Mouse (Mus musculus): ENCODE data around the gene Ms4a5. TPM values are rescaled to one million over a fixed set of nuclear protein-coding genes. Genes with fewer than 3 reads are reported as not detected.

The Ms4a5 gene
- polyA plus RNA-seq, 1 experiment, result not detected

- no peaks in the 10 kb centered on the region for H3K27me3 ChIP-seq (ENCODE audit: control insufficient read depth, insufficient read depth, insufficient read length)
- H3K4me3 ChIP-seq (ENCODE audit: insufficient read depth, poor library complexity, severe bottlenecking), result no peak overlapping the region
- TF ChIP-seq USF1 (IDR thresholded peaks at IDR 0.05; ENCODE audit: low read depth) (no peak), FOSL1 (IDR thresholded peaks at IDR 0.05; ENCODE audit: insufficient read depth, low read length, poor library complexity, severe bottlenecking) (no peak), MYOG (IDR thresholded peaks at IDR 0.05; ENCODE audit: control insufficient read depth, extremely low read depth, insufficient read length) (no peak), MAX (IDR thresholded peaks at IDR 0.05) (no peak), MYOD1 (IDR thresholded peaks at IDR 0.05; ENCODE audit: control insufficient read depth, insufficient read length, low read depth) (no peak), CTCF (IDR thresholded peaks at IDR 0.05; ENCODE audit: control insufficient read depth, insufficient read depth, insufficient read length) (no peak), CEBPB (IDR thresholded peaks at IDR 0.05; ENCODE audit: low read depth) (no peak)
- no peaks in the 10 kb centered on the region for H3K79me2 ChIP-seq (ENCODE audit: control insufficient read depth, insufficient read depth)
- no peaks in the 10 kb centered on the region for H3K79me3 ChIP-seq (ENCODE audit: low read depth)
- no peaks in the 10 kb centered on the region for H3K36me3 ChIP-seq (ENCODE audit: control insufficient read depth, insufficient read depth)
- no peak overlapping the region for H3ac ChIP-seq (ENCODE audit: control insufficient read depth, insufficient read length, low read depth)
These were observed 41.1 kb downstream of the Ms4a5 start for GRCm38 (mm10) chr19:11242560-11242959.

DNA sequence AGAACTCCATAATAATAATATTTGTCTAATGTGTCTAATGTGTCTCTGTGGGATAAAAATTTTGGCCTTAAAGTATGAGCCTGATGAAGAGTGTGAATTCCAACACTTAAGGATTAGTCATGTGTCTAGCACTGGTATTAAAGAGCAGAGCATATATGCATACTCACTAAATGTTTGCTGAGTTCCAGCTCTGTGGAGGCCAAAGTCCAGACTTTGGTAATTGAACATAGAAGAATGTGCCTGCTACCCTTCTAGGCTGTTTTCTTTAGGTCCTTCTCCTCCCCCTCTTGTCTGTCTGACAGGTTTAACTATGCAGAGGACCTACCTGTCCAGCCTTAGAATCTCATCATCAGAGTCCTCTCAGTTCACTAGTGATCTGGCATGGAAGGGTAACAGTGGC is 47.9 kb downstream of the Ms4a5 start:
- H3K79me2 ChIP-seq (ENCODE audit: control insufficient read depth, insufficient read depth), result no peaks in the 10 kb centered on the region
- no peak for TF ChIP-seq MYOG (IDR thresholded peaks at IDR 0.05; ENCODE audit: control insufficient read depth, extremely low read depth, insufficient read length)
- TF ChIP-seq CEBPB (IDR thresholded peaks at IDR 0.05; ENCODE audit: low read depth), result no peak
- TF ChIP-seq CTCF (IDR thresholded peaks at IDR 0.05; ENCODE audit: control insufficient read depth, insufficient read depth, insufficient read length), result no peak
- no peak for TF ChIP-seq MAX (IDR thresholded peaks at IDR 0.05)
- H3K27me3 ChIP-seq (ENCODE audit: control insufficient read depth, insufficient read depth, insufficient read length), result no peaks in the 10 kb centered on the region
- H3K36me3 ChIP-seq (ENCODE audit: control insufficient read depth, insufficient read depth), result no peaks in the 10 kb centered on the region
- no peaks in the 10 kb centered on the region for H3K79me3 ChIP-seq (ENCODE audit: low read depth)
- no peak overlapping the region for H3K4me3 ChIP-seq (ENCODE audit: insufficient read depth, poor library complexity, severe bottlenecking)
- H3ac ChIP-seq (ENCODE audit: control insufficient read depth, insufficient read length, low read depth), result no peak overlapping the region

DNA sequence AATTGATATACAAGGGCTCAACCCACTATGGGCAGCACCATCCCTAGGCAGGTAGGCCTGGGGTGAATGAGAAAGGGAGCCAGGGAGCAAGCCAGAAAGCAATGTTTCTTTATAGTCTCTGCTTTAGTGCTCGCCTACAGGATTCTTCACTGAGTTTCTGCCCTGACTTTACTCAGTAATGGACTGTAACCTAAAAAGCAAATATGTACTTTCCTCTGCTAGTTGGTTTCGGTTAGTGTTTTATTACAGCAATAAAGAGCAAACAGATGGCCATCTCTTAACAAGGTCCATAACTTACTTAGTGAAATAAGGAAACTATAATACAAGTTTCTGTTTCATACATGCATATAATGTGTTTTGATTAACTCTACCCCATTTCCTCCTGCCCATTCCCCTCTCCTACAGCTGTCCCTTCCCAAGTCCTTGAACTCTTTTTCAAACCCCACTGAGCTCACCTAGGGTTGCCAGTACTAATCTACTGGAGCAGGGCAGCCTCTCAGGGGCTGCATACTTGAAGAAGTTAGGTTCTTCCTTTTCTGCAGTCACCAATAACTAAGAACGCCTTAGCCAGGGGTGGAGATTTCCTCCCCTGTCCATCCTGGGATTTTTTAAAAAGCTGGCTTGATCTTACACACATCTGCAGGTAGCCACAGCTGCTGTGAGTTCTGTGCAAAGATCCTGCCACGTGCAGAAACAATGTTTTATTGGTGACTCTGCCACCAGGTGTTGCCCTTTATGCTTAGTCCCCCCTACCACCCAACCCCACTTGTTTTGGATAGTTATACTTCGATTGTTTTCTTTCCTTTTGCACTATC is 48.5 kb downstream of the Ms4a5 start:
- H3ac ChIP-seq (ENCODE audit: control insufficient read depth, insufficient read length, low read depth), result no peak overlapping the region
- no peaks in the 10 kb centered on the region for H3K27me3 ChIP-seq (ENCODE audit: control insufficient read depth, insufficient read depth, insufficient read length)
- no peaks in the 10 kb centered on the region for H3K36me3 ChIP-seq (ENCODE audit: control insufficient read depth, insufficient read depth)
- no peak for TF ChIP-seq FOSL1 (IDR thresholded peaks at IDR 0.05; ENCODE audit: insufficient read depth, low read length, poor library complexity, severe bottlenecking)
- no peak for TF ChIP-seq CEBPB (IDR thresholded peaks at IDR 0.05; ENCODE audit: low read depth)
- no peak for TF ChIP-seq USF1 (IDR thresholded peaks at IDR 0.05; ENCODE audit: low read depth)
- TF ChIP-seq MAX (IDR thresholded peaks at IDR 0.05), result no peak
- TF ChIP-seq CTCF (IDR thresholded peaks at IDR 0.05; ENCODE audit: control insufficient read depth, insufficient read depth, insufficient read length), result no peak
- TF ChIP-seq MYOD1 (IDR thresholded peaks at IDR 0.05; ENCODE audit: control insufficient read depth, insufficient read length, low read depth), result no peak
- no peak for TF ChIP-seq MYOG (IDR thresholded peaks at IDR 0.05; ENCODE audit: control insufficient read depth, extremely low read depth, insufficient read length)
- no peaks in the 10 kb centered on the region for H3K79me3 ChIP-seq (ENCODE audit: low read depth)
- H3K79me2 ChIP-seq (ENCODE audit: control insufficient read depth, insufficient read depth), result no peaks in the 10 kb centered on the region
- H3K4me3 ChIP-seq (ENCODE audit: insufficient read depth, poor library complexity, severe bottlenecking), result no peak overlapping the region

GRCm38 (mm10) chr19:11234244-11234643 is 49.4 kb downstream of the Ms4a5 start:
- Histone ChIP-seq H3K27me3 (ENCODE audit: control insufficient read depth, insufficient read depth, insufficient read length) (no peaks in the 10 kb centered on the region), H3ac (ENCODE audit: control insufficient read depth, insufficient read length, low read depth) (no peak overlapping the region), H3K36me3 (ENCODE audit: control insufficient read depth, insufficient read depth) (no peaks in the 10 kb centered on the region), H3K79me3 (ENCODE audit: low read depth) (no peaks in the 10 kb centered on the region), H3K79me2 (ENCODE audit: control insufficient read depth, insufficient read depth) (no peaks in the 10 kb centered on the region), H3K4me3 (ENCODE audit: insufficient read depth, poor library complexity, severe bottlenecking) (no peak overlapping the region)
- TF ChIP-seq MYOG (IDR thresholded peaks at IDR 0.05; ENCODE audit: control insufficient read depth, extremely low read depth, insufficient read length) (no peak), CTCF (IDR thresholded peaks at IDR 0.05; ENCODE audit: control insufficient read depth, insufficient read depth, insufficient read length) (no peak), CEBPB (IDR thresholded peaks at IDR 0.05; ENCODE audit: low read depth) (no peak), MYOD1 (IDR thresholded peaks at IDR 0.05; ENCODE audit: control insufficient read depth, insufficient read length, low read depth) (no peak), MAX (IDR thresholded peaks at IDR 0.05) (no peak), FOSL1 (IDR thresholded peaks at IDR 0.05; ENCODE audit: insufficient read depth, low read length, poor library complexity, severe bottlenecking) (no peak), USF1 (IDR thresholded peaks at IDR 0.05; ENCODE audit: low read depth) (no peak)

DNA sequence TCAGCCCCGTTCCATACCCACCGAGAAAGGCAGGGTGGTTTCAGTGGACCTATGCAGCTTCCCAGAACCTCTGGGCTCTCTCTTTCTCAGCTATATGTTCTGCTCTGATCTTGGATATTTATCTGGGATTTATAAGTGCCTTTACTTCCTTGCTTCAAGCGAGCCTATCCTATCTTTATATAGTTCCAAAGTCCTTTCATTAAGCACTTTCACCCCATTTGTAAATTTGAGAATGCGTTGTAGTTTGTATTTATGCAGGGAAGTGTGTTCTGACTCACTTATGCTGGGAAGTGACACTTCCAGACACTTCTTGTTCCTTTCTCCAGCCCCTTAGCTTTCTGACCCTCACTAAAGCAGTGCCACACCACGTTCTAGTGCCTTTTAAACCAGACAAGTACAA is 51.3 kb downstream of the Ms4a5 start, which contains the start of gene Ms4a12:
TSS of gene Ms4a12 (minus strand) at position 101 of the 400 bp plus-strand sequence.
- Histone ChIP-seq H3K79me2 (ENCODE audit: control insufficient read depth, insufficient read depth) (no peaks in the 10 kb centered on the region), H3K4me3 (ENCODE audit: insufficient read depth, poor library complexity, severe bottlenecking) (no peak within 1 kb of the TSS), H3K79me3 (ENCODE audit: low read depth) (no peaks in the 10 kb centered on the region), H3ac (ENCODE audit: control insufficient read depth, insufficient read length, low read depth) (no peak within 1 kb of the TSS), H3K27me3 (ENCODE audit: control insufficient read depth, insufficient read depth, insufficient read length) (no peaks in the 10 kb centered on the region), H3K36me3 (ENCODE audit: control insufficient read depth, insufficient read depth) (no peaks in the 10 kb centered on the region)
- no peak for TF ChIP-seq CTCF (IDR thresholded peaks at IDR 0.05; ENCODE audit: control insufficient read depth, insufficient read depth, insufficient read length)
- no peak for TF ChIP-seq CEBPB (IDR thresholded peaks at IDR 0.05; ENCODE audit: low read depth)
- TF ChIP-seq MAX (IDR thresholded peaks at IDR 0.05), result no peak
- TF ChIP-seq USF1 (IDR thresholded peaks at IDR 0.05; ENCODE audit: low read depth), result no peak
- TF ChIP-seq MYOG (IDR thresholded peaks at IDR 0.05; ENCODE audit: control insufficient read depth, extremely low read depth, insufficient read length), result no peak
- no peak for TF ChIP-seq MYOD1 (IDR thresholded peaks at IDR 0.05; ENCODE audit: control insufficient read depth, insufficient read length, low read depth)
- TF ChIP-seq FOSL1 (IDR thresholded peaks at IDR 0.05; ENCODE audit: insufficient read depth, low read length, poor library complexity, severe bottlenecking), result no peak

Other genes with a start within 250 kb of the Ms4a5 start
- not detected for gene Ms4a8a, start 202.8 kb downstream of the Ms4a5 start, polyA plus RNA-seq (2012; fragmentation: generic; extraction: Trizol)
- gene 1700017D01Rik, start 153.0 kb downstream of the Ms4a5 start, polyA plus RNA-seq (2012; fragmentation: generic; extraction: Trizol), result not detected
- not detected for gene 1700025F22Rik, start 118.6 kb downstream of the Ms4a5 start, polyA plus RNA-seq (2012; fragmentation: generic; extraction: Trizol)
- gene Ms4a13, start 87.1 kb downstream of the Ms4a5 start, polyA plus RNA-seq (2012; fragmentation: generic; extraction: Trizol), result not detected
- gene Ms4a12, start 51.4 kb downstream of the Ms4a5 start, polyA plus RNA-seq (2012; fragmentation: generic; extraction: Trizol), result not detected
- gene Ms4a1, start 17.6 kb downstream of the Ms4a5 start, polyA plus RNA-seq (2012; fragmentation: generic; extraction: Trizol), result not detected
- not detected for gene Ms4a14, start 30.6 kb upstream of the Ms4a5 start, polyA plus RNA-seq (2012; fragmentation: generic; extraction: Trizol)
- gene Ms4a7, start 52.3 kb upstream of the Ms4a5 start, polyA plus RNA-seq (2012; fragmentation: generic; extraction: Trizol), result not detected
- not detected for gene Ms4a4a, start 91.7 kb upstream of the Ms4a5 start, polyA plus RNA-seq (2012; fragmentation: generic; extraction: Trizol)
- gene Ms4a4c, start 120.9 kb upstream of the Ms4a5 start, polyA plus RNA-seq (2012; fragmentation: generic; extraction: Trizol), result not detected
- not detected for gene Ms4a4b, start 159.7 kb upstream of the Ms4a5 start, polyA plus RNA-seq (2012; fragmentation: generic; extraction: Trizol)
- not detected for gene Ms4a6c, start 185.5 kb upstream of the Ms4a5 start, polyA plus RNA-seq (2012; fragmentation: generic; extraction: Trizol)
- gene Gm8369, start 202.1 kb upstream of the Ms4a5 start, polyA plus RNA-seq (2012; fragmentation: generic; extraction: Trizol), result not detected
- not detected for gene Ms4a6b, start 232.6 kb upstream of the Ms4a5 start, polyA plus RNA-seq (2012; fragmentation: generic; extraction: Trizol)

Data from C2C12 (cell line).